Comparison of ENCODE assay signal across 23 mouse cellular contexts in the genomic region with DNA sequence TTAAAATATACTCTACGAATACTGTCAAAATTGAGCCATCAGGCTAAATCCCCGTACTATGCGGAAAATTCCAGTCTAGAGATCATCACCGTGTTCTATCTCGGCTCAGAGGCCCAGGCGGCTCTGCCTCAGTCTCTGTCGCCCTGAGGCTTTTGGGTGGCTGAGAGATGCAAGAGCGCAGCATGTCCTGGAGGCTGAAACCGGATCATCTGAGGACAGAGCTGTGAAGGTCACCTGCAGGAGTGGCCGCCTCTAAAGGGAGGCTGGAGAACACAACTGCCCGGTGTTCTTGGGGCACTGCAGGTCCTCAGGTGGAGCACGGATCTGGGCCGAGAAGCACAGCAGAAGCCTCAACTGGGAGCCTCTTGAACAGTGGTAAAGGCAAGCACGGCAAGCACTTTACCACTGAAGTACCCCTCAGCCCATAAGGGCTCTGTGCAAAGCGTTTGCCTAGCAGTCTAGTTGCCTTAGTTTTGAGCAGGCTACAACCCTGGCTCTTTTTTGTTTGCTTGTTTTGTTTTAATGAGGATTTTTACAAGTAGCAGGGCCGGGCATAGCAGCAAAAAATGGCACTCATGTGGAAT. TPM values are rescaled to one million over a fixed set of nuclear protein-coding genes. Genes with fewer than 3 reads are reported as not detected.
DNase-seq lines count a peak whose midpoint lies in the region; ATAC-seq and TF ChIP-seq lines count a peak whose summit lies in the region.
"Had no signal": no experiment of that assay in that cellular context is flagged by ENCODE, and none has a peak within 500 bp of the region (broad histone marks: within the 10 kb centered on the region; RNA-seq: fewer than 3 reads in every experiment).

No protein-coding gene starts in this region.

- no peak overlapping the region for H3K4me2 ChIP-seq in limb, embryonic 12.5 days
- H3K4me2 ChIP-seq in lung, postnatal 0 days (replicated peaks; ENCODE audit: low read depth, low read length) = no peak overlapping the region
- H3K4me2 ChIP-seq in stomach, postnatal 0 days (replicated peaks; ENCODE audit: low read depth) = no peak overlapping the region
- H3K4me2 ChIP-seq: embryonic facial prominence, embryonic 13.5 days; forebrain, embryonic 12.5 days; heart, embryonic 11.5 days; heart, embryonic 15.5 days; hindbrain, embryonic 13.5 days had no signal

- H3K27me3 ChIP-seq in limb, embryonic 12.5 days = no peaks in the 10 kb centered on the region
- H3K27me3 ChIP-seq in limb, embryonic 10.5 days (ENCODE audit: low read depth, poor library complexity, severe bottlenecking) = no peaks in the 10 kb centered on the region
- H3K27me3 ChIP-seq in lung, postnatal 0 days (replicated peaks; ENCODE audit: insufficient read depth, low read length) = no peaks in the 10 kb centered on the region
- H3K27me3 ChIP-seq in stomach, postnatal 0 days (ENCODE audit: control insufficient read depth, insufficient read depth, low read length) = no peaks in the 10 kb centered on the region
- H3K27me3 ChIP-seq: embryonic facial prominence, embryonic 13.5 days; forebrain, embryonic 12.5 days; heart, embryonic 15.5 days; hindbrain, embryonic 13.5 days had no signal

- H3K36me3 ChIP-seq in limb, embryonic 12.5 days = peaks cover 40% of the 10 kb centered on the region; the same call in 1 of the 2 replicates
- peaks cover 32% of the 10 kb centered on the region for H3K36me3 ChIP-seq in limb, embryonic 10.5 days
- H3K36me3 ChIP-seq in lung, postnatal 0 days (ENCODE audit: insufficient read depth, low read length) = no peaks in the 10 kb centered on the region
- H3K36me3 ChIP-seq in stomach, postnatal 0 days (ENCODE audit: control insufficient read depth, insufficient read depth, low read length) = no peaks in the 10 kb centered on the region; the same call in 1 of the 2 replicates

- WGBS in limb, embryonic 12.5 days = 81% methylated on average over 16 of the region's 16 CpGs
- WGBS in limb, embryonic 10.5 days = 88% methylated on average over 16 of the region's 16 CpGs
- WGBS in lung, postnatal 0 days = 73% methylated on average over 16 of the region's 16 CpGs
- 89% methylated on average over 16 of the region's 16 CpGs for WGBS in stomach, postnatal 0 days

- ATAC-seq in limb, embryonic 12.5 days (ENCODE audit: insufficient number of reproducible peaks, insufficient read depth, low FRiP score, low TSS enrichment, low read depth) = no peak
- ATAC-seq in lung, postnatal 0 days = peak; percentile 78
- ATAC-seq in stomach, postnatal 0 days (ENCODE audit: low FRiP score, low TSS enrichment) = no peak
- ATAC-seq: CD4-positive, CD25-positive, alpha-beta regulatory T cell, adult 4 months; forebrain, embryonic 16.5 days had no signal

- no peak for TF ChIP-seq CTCF in lung, postnatal 0 days (IDR thresholded peaks at IDR 0.05)
- no peak for TF ChIP-seq CTCF in stomach, postnatal 0 days (IDR thresholded peaks at IDR 0.05; ENCODE audit: low read depth)

- H3K27ac ChIP-seq in limb, embryonic 12.5 days = 0 out of 2 replicates have a peak overlapping the region, but pooled peaks have one; percentile 12
- H3K27ac ChIP-seq in limb, embryonic 10.5 days = no peak overlapping the region
- H3K27ac ChIP-seq in lung, postnatal 0 days (ENCODE audit: low read length) = no peak overlapping the region
- H3K27ac ChIP-seq in stomach, postnatal 0 days (replicated peaks) = peak overlapping the region; percentile 41; the same call in 1 of the 2 replicates
- H3K27ac ChIP-seq: embryonic facial prominence, embryonic 13.5 days; forebrain, embryonic 12.5 days; heart, adult 2 months; heart, embryonic 15.5 days; hindbrain, embryonic 13.5 days had no signal

- H3K4me1 ChIP-seq in limb, embryonic 12.5 days (replicated peaks) = no peaks in the 10 kb centered on the region
- H3K4me1 ChIP-seq in limb, embryonic 10.5 days = 0 out of 2 replicates have a peak, but pooled peaks cover 5% of the 10 kb centered on the region
- no peaks in the 10 kb centered on the region for H3K4me1 ChIP-seq in lung, postnatal 0 days (ENCODE audit: insufficient read depth, low read depth, low read length)
- no peaks in the 10 kb centered on the region for H3K4me1 ChIP-seq in stomach, postnatal 0 days (replicated peaks; ENCODE audit: control insufficient read depth, insufficient read depth)
- H3K4me1 ChIP-seq: embryonic facial prominence, embryonic 13.5 days; forebrain, embryonic 12.5 days; heart, embryonic 15.5 days; hindbrain, embryonic 13.5 days had no signal

- H3K9me3 ChIP-seq in limb, embryonic 12.5 days = peaks cover 5% of the 10 kb centered on the region; the same call in 1 of the 2 replicates
- no peaks in the 10 kb centered on the region for H3K9me3 ChIP-seq in limb, embryonic 10.5 days (replicated peaks)
- no peaks in the 10 kb centered on the region for H3K9me3 ChIP-seq in lung, postnatal 0 days (ENCODE audit: low read length)
- H3K9me3 ChIP-seq in stomach, postnatal 0 days (ENCODE audit: control insufficient read depth, low read length) = no peaks in the 10 kb centered on the region
- H3K9me3 ChIP-seq: embryonic facial prominence, embryonic 13.5 days; forebrain, embryonic 12.5 days; hindbrain, embryonic 13.5 days had no signal

- no peak overlapping the region for H3K4me3 ChIP-seq in limb, embryonic 12.5 days (replicated peaks)
- H3K4me3 ChIP-seq in limb, embryonic 10.5 days = no peak overlapping the region
- H3K4me3 ChIP-seq in lung, postnatal 0 days (ENCODE audit: low read depth, low read length) = no peak overlapping the region
- H3K4me3 ChIP-seq in stomach, postnatal 0 days (ENCODE audit: low read depth, low read length) = no peak overlapping the region
- H3K4me3 ChIP-seq: embryonic facial prominence, embryonic 13.5 days; forebrain, embryonic 12.5 days; heart, adult 2 months; heart, embryonic 15.5 days; hindbrain, embryonic 13.5 days had no signal

- no peak overlapping the region for H3K9ac ChIP-seq in limb, embryonic 12.5 days (replicated peaks)
- H3K9ac ChIP-seq in lung, postnatal 0 days (replicated peaks; ENCODE audit: low read depth) = no peak overlapping the region
- H3K9ac ChIP-seq in stomach, postnatal 0 days (ENCODE audit: low read length) = no peak overlapping the region
- H3K9ac ChIP-seq: embryonic facial prominence, embryonic 13.5 days; forebrain, embryonic 12.5 days; heart, embryonic 15.5 days; hindbrain, embryonic 13.5 days had no signal

- DNase-seq in limb, embryonic 10.5 days (ENCODE audit: low spot score) = no peak
- DNase-seq in ZHBTc4 (ENCODE audit: low read depth, low spot score) = peak; percentile 75
- peak; percentile 77 for DNase-seq in lung, postnatal 0 days (ENCODE audit: low spot score)
- no peak for DNase-seq in stomach, postnatal 0 days (ENCODE audit: low spot score)
- no peak for DNase-seq in urinary bladder, postnatal 36 days (ENCODE audit: low spot score in 2 of 2)
- no peak for DNase-seq in urinary bladder, adult 2 months (ENCODE audit: low spot score)
- no peak for DNase-seq in adrenal gland, postnatal 36 days
- DNase-seq: adrenal gland, postnatal 10 days; B cell, adult 2 months; cerebellum, adult 18-20 months; cerebellum, adult 9-11 months; cerebellum, postnatal 36 days; gastrocnemius, postnatal 10 days; heart, adult 2 months; heart, postnatal 14 days had no signal

- no peak for TF ChIP-seq EP300 in lung, postnatal 0 days (IDR thresholded peaks at IDR 0.05)
- TF ChIP-seq EP300 in stomach, postnatal 0 days (optimal IDR thresholded peaks at IDR 0.05) = no peak

RNA-seq across cellular contexts. Expression of a gene that starts 25.5 kb away (rescaled TPM):
- polyA plus RNA-seq in limb, embryonic 12.5 days (2016; fragmentation: Nextera tagmentation; extraction: Ambion mirVana) = 0.15 TPM in 1 of 2 replicates, not detected in the other
- polyA plus RNA-seq in limb, embryonic 10.5 days (2016; fragmentation: Nextera tagmentation; extraction: Ambion mirVana) = 0.06 and 0.24 TPM in 2 replicates
- polyA plus RNA-seq in lung, postnatal 0 days (2015; fragmentation: Nextera tagmentation; extraction: Ambion mirVana) = 0.08 and 0.16 TPM in 2 replicates
- polyA plus RNA-seq in stomach, postnatal 0 days (2015; fragmentation: Nextera tagmentation; extraction: Ambion mirVana) = 5.9 and 6.0 TPM in 2 replicates
- polyA plus RNA-seq in urinary bladder, adult 2 months (2012; rRNA removed) = 0.59 and 0.89 TPM in 2 replicates
- under 1 TPM; 0.40 to 0.49 TPM for total RNA-seq in adrenal gland, postnatal 36 days (2021)
- polyA plus RNA-seq: embryonic facial prominence, embryonic 13.5 days; forebrain, embryonic 16.5 days; hindbrain, embryonic 13.5 days had no signal

RNA-seq across cellular contexts. Expression of a gene that starts 27.2 kb away (rescaled TPM):
- 108 and 115 TPM in 2 replicates for polyA plus RNA-seq in limb, embryonic 12.5 days (2016; fragmentation: Nextera tagmentation; extraction: Ambion mirVana)
- polyA plus RNA-seq in limb, embryonic 10.5 days (2016; fragmentation: Nextera tagmentation; extraction: Ambion mirVana) = 73.0 and 88.7 TPM in 2 replicates
- polyA plus RNA-seq in lung, postnatal 0 days (2015; fragmentation: Nextera tagmentation; extraction: Ambion mirVana) = 31.9 and 33.9 TPM in 2 replicates
- polyA plus RNA-seq in stomach, postnatal 0 days (2015; fragmentation: Nextera tagmentation; extraction: Ambion mirVana) = 19.9 and 20.2 TPM in 2 replicates
- polyA plus RNA-seq in urinary bladder, adult 2 months (2012; rRNA removed) = 62.9 and 67.8 TPM in 2 replicates
- 10 to 100 TPM; 52.6 to 66.7 TPM for total RNA-seq in adrenal gland, postnatal 36 days (2021)

RNA-seq across cellular contexts. Expression of a gene that starts 28.7 kb away (rescaled TPM):
- 70.6 and 72.9 TPM in 2 replicates for polyA plus RNA-seq in limb, embryonic 12.5 days (2016; fragmentation: Nextera tagmentation; extraction: Ambion mirVana)
- 38.8 and 55.0 TPM in 2 replicates for polyA plus RNA-seq in limb, embryonic 10.5 days (2016; fragmentation: Nextera tagmentation; extraction: Ambion mirVana)
- polyA plus RNA-seq in lung, postnatal 0 days (2015; fragmentation: Nextera tagmentation; extraction: Ambion mirVana) = 71.0 and 76.9 TPM in 2 replicates
- 32.1 and 39.4 TPM in 2 replicates for polyA plus RNA-seq in stomach, postnatal 0 days (2015; fragmentation: Nextera tagmentation; extraction: Ambion mirVana)
- polyA plus RNA-seq in urinary bladder, adult 2 months (2012; rRNA removed) = 92.4 and 102 TPM in 2 replicates
- 10 to 100 TPM; 79.0 to 83.7 TPM for total RNA-seq in adrenal gland, postnatal 36 days (2021)

RNA-seq across cellular contexts. Expression of a gene that starts 31.7 kb away (rescaled TPM):
- polyA plus RNA-seq in limb, embryonic 12.5 days (2016; fragmentation: Nextera tagmentation; extraction: Ambion mirVana) = 0.96 and 1.2 TPM in 2 replicates
- 0.23 and 0.46 TPM in 2 replicates for polyA plus RNA-seq in limb, embryonic 10.5 days (2016; fragmentation: Nextera tagmentation; extraction: Ambion mirVana)
- 109 and 123 TPM in 2 replicates for polyA plus RNA-seq in lung, postnatal 0 days (2015; fragmentation: Nextera tagmentation; extraction: Ambion mirVana)
- polyA plus RNA-seq in stomach, postnatal 0 days (2015; fragmentation: Nextera tagmentation; extraction: Ambion mirVana) = 30.6 and 39.5 TPM in 2 replicates
- polyA plus RNA-seq in urinary bladder, adult 2 months (2012; rRNA removed) = 260 TPM in 2 replicates
- total RNA-seq in adrenal gland, postnatal 36 days (2021) = 10 to 100 TPM; 43.4 to 51.3 TPM

RNA-seq across cellular contexts. Expression of a gene that starts 39.8 kb away (rescaled TPM):
- polyA plus RNA-seq in limb, embryonic 12.5 days (2016; fragmentation: Nextera tagmentation; extraction: Ambion mirVana) = 12.9 and 16.8 TPM in 2 replicates
- 12.6 and 14.6 TPM in 2 replicates for polyA plus RNA-seq in limb, embryonic 10.5 days (2016; fragmentation: Nextera tagmentation; extraction: Ambion mirVana)
- 20.4 and 22.2 TPM in 2 replicates for polyA plus RNA-seq in lung, postnatal 0 days (2015; fragmentation: Nextera tagmentation; extraction: Ambion mirVana)
- polyA plus RNA-seq in stomach, postnatal 0 days (2015; fragmentation: Nextera tagmentation; extraction: Ambion mirVana) = 28.5 and 29.0 TPM in 2 replicates
- polyA plus RNA-seq in urinary bladder, adult 2 months (2012; rRNA removed) = 43.7 and 50.0 TPM in 2 replicates
- 10 to 100 TPM; 34.4 to 42.4 TPM for total RNA-seq in adrenal gland, postnatal 36 days (2021)

Comparison
In these comparisons a context has a peak if more than half of its experiments do, and no peak if none do; other contexts are left out.
1. H3K27ac ChIP-seq: peak in limb, embryonic 12.5 days (single experiment) and stomach, postnatal 0 days (single experiment); none in limb, embryonic 10.5 days (single experiment) and lung, postnatal 0 days (single experiment).
2. DNase-seq: peak in ZHBTc4 (single experiment) and lung, postnatal 0 days (single experiment); none in limb, embryonic 10.5 days (single experiment), stomach, postnatal 0 days (single experiment), urinary bladder, postnatal 36 days (0 of 2), urinary bladder, adult 2 months (single experiment) and adrenal gland, postnatal 36 days (0 of 2).